Mouse (Mus musculus) liver, postnatal 0 days (tissue): ENCODE data around the gene Fam228a. TPM values are rescaled to one million over a fixed set of nuclear protein-coding genes. Genes with fewer than 3 reads are reported as not detected.

Experiments
- ATAC-seq: fragments of 200-750 bp; cut with Nextera tagmentation; 2 replicates; pipeline ENCODE4 v1.8.0; 2017; ENCODE audit warnings: mild to moderate bottlenecking, moderate library complexity
- DNase-seq: peaks from one replicate; pipeline ENCODE4 v3.0.0-alpha.2; 2016
- H3K27ac ChIP-seq: fragments of 300-500 bp; sonication (generic); 2 replicates; pipeline ENCODE4 v1.5.1; 2014; ENCODE audit warnings: antibody characterized with exemption, moderate library complexity, mild to moderate bottlenecking, low read depth
- H3K27me3 ChIP-seq: fragments of 300-500 bp; sonication (generic); 2 replicates; pipeline ENCODE4 v1.6.1; 2014; ENCODE audit warnings: low read length, control low read depth, mixed read lengths; ENCODE audit not compliant: insufficient read depth
- H3K36me3 ChIP-seq: fragments of 300-500 bp; sonication (generic); replicated peaks from 2 replicates; pipeline ENCODE4 v1.6.1; 2014; ENCODE audit warnings: mild to moderate bottlenecking, control low read depth, low read length, moderate library complexity, mixed read lengths; ENCODE audit not compliant: insufficient read depth
- H3K4me1 ChIP-seq: fragments of 300-500 bp; sonication (generic); 2 replicates; pipeline ENCODE4 v1.6.1; 2014; ENCODE audit warnings: antibody characterized with exemption, mild to moderate bottlenecking, control low read depth; ENCODE audit not compliant: insufficient read depth
- H3K4me2 ChIP-seq: fragments of 300-500 bp; sonication (generic); 2 replicates; pipeline ENCODE4 v1.6.1; 2014; ENCODE audit warnings: low read depth, mild to moderate bottlenecking, low read length, moderate library complexity, mixed read lengths
- H3K4me3 ChIP-seq: fragments of 300-500 bp; sonication (generic); 2 replicates; pipeline ENCODE4 v1.5.1; 2014; ENCODE audit warnings: low read depth, low read length
- H3K9ac ChIP-seq: fragments of 300-500 bp; sonication (generic); replicated peaks from 2 replicates; pipeline ENCODE4 v1.6.1; 2014; ENCODE audit warnings: mild to moderate bottlenecking, moderate library complexity
- H3K9me3 ChIP-seq: fragments of 300-500 bp; sonication (generic); 2 replicates; pipeline ENCODE4 v1.6.1; 2016; ENCODE audit warnings: mild to moderate bottlenecking, control low read depth, low read length, mixed read lengths
- CTCF ChIP-seq: sonication (generic); IDR thresholded peaks from 2 replicates; pipeline ENCODE4 v1.5.1; 2016; ENCODE audit warnings: antibody characterized with exemption, low read depth
- EP300 ChIP-seq: IDR thresholded peaks from 2 replicates; pipeline ENCODE4 v1.6.1; 2016; ENCODE audit warnings: antibody characterized with exemption, low read depth, mild to moderate bottlenecking
- WGBS: fragments of 180-500 bp; shearing (Covaris S2); extraction: QIAGEN DNeasy Blood & Tissue Kit; methylation state at CpG from one replicate; pipeline ENCODE4 v1.1.7; 2014; ENCODE audit not compliant: insufficient replicate concordance; 5-methylcytosine and 5-hydroxymethylcytosine counted together
- polyA plus RNA-seq: library from polyadenylated mRNA; unstranded; fragments of >200 nt; fragmentation: Nextera tagmentation; extraction: Ambion mirVana; gene quantifications from 2 replicates; pipeline ENCODE4 v1.2.1, GENCODE M21; 2015

Gene Fam228a
- polyA plus RNA-seq, 1 experiment from 2014 or later: 0.07 TPM

- H3K4me2 ChIP-seq: no peak overlapping the region
- H3K27me3 ChIP-seq: no peaks in the 10 kb centered on the region
- no peak overlapping the region for H3K27ac ChIP-seq
- ATAC-seq: no peak
- TF ChIP-seq EP300 (no peak), CTCF (no peak)
- no peak overlapping the region for H3K4me3 ChIP-seq
- no peak for DNase-seq
- WGBS: 87% methylated on average over 5 of the region's 5 CpGs
- H3K4me1 ChIP-seq: no peaks in the 10 kb centered on the region
- H3K9ac ChIP-seq: no peak overlapping the region
- no peaks in the 10 kb centered on the region for H3K9me3 ChIP-seq
- peaks cover 48% of the 10 kb centered on the region for H3K36me3 ChIP-seq
Observed at GRCm38 (mm10) chr12:4665675-4666037, 72.6 kb downstream of the Fam228a start.

- H3K4me2 ChIP-seq: no peak overlapping the region
- H3K4me1 ChIP-seq: no peaks in the 10 kb centered on the region
- TF ChIP-seq EP300: no peak
- TF ChIP-seq CTCF: no peak
- H3K27me3 ChIP-seq: no peaks in the 10 kb centered on the region
- no peaks in the 10 kb centered on the region for H3K9me3 ChIP-seq
- DNase-seq (no peak), ATAC-seq (no peak)
- WGBS: 75% methylated on average over 7 of the region's 7 CpGs
- H3K9ac ChIP-seq: no peak overlapping the region
- H3K36me3 ChIP-seq: peaks cover 48% of the 10 kb centered on the region
- no peak overlapping the region for H3K27ac ChIP-seq
- H3K4me3 ChIP-seq: no peak overlapping the region
Observed at GRCm38 (mm10) chr12:4664929-4665674, 73.1 kb downstream of the Fam228a start.

Other genes with a start within 250 kb of the Fam228a start
- 15.3 and 17.5 TPM in 2 replicates for gene Itsn2, start 145.8 kb downstream of the Fam228a start, polyA plus RNA-seq
- gene Gm3625, start 145.5 kb downstream of the Fam228a start, polyA plus RNA-seq: not detected in 2 replicates
- gene Pfn4, start 30.6 kb upstream of the Fam228a start, polyA plus RNA-seq: 0.60 and 0.72 TPM in 2 replicates
- 0.44 and 0.68 TPM in 2 replicates for gene Fam228b, start 30.8 kb upstream of the Fam228a start, polyA plus RNA-seq
- gene Sf3b6, start 79.1 kb upstream of the Fam228a start, polyA plus RNA-seq: 130 and 135 TPM in 2 replicates
- 3.1 and 4.6 TPM in 2 replicates for gene Fkbp1b, start 103.2 kb upstream of the Fam228a start, polyA plus RNA-seq
- 8.4 and 9.4 TPM in 2 replicates for gene Wdcp, start 104.9 kb upstream of the Fam228a start, polyA plus RNA-seq
- 24.8 and 28.0 TPM in 2 replicates for gene Mfsd2b, start 135.9 kb upstream of the Fam228a start, polyA plus RNA-seq
- 19.7 and 22.0 TPM in 2 replicates for gene Ubxn2a, start 169.3 kb upstream of the Fam228a start, polyA plus RNA-seq
- gene Atad2b, start 178.9 kb upstream of the Fam228a start, polyA plus RNA-seq: 4.1 and 4.7 TPM in 2 replicates